Mouse (Mus musculus) E14TG2a.4 (cell line): ENCODE measurements around the gene Schip1.

Experiments
- CTCF ChIP-seq: conservative IDR thresholded peaks from 2 replicates; pipeline ENCODE4 v1.5.1; 2014; ENCODE audit warnings: low read length
- POU5F1 ChIP-seq: IDR thresholded peaks from 2 replicates; pipeline ENCODE4 v1.6.1; 2014; ENCODE audit warnings: low read length, borderline replicate concordance

DNA sequence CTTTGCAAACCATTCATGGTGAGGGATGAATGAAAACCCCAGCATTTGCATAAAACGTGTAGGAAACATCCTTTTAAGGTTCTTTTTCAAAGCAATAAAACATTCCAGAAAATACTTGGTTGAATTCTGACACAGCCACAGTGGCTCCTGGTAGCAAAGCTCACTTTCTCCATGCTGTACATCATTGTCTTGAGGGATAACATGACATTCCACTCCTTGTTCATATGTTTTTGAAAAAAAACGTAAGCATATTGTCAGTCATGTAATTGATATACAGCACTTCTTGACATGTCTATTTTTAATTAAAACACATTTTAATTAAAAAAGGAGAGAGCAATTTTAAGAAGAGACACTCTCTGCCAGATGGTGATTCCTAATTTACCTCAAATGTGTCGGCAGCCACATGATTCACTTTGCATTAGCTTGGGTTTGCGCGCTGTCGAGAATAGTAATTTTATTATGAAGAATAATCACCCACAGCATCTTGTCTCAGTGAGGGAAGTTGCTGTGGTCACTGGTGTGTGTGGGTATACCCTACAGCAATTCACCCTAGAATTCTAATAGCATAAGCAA is 61.8 kb downstream of the Schip1 start:
- no peak for TF ChIP-seq CTCF
- TF ChIP-seq POU5F1: no peak
